ENCODE assay signal across 9 mouse cellular contexts in genomic region chr16:87263571-87263970, GRCm38 (mm10).
DNase-seq lines count a peak whose midpoint lies in the region; ATAC-seq lines count a peak whose summit lies in the region.
"Had no signal": no experiment of that assay in that cellular context is flagged by ENCODE, and none has a peak within 500 bp of the region (broad histone marks: within the 10 kb centered on the region; RNA-seq: fewer than 3 reads in every experiment).

No protein-coding gene starts in this region.

- H3K4me3 ChIP-seq in heart, embryonic 10.5 days: peak overlapping the region; percentile 15; the same call in 1 of the 2 replicates

- H3K36me3 ChIP-seq in heart, embryonic 10.5 days: no peaks in the 10 kb centered on the region

- no peaks in the 10 kb centered on the region for H3K9me3 ChIP-seq in heart, embryonic 10.5 days

- 18% methylated on average over 4 of the region's 4 CpGs for WGBS in heart, embryonic 10.5 days

- H3K27ac ChIP-seq in heart, embryonic 10.5 days: peak overlapping the region; percentile 85
- H3K27ac ChIP-seq: liver, embryonic 14.5 days had no signal

- peaks cover 27% of the 10 kb centered on the region for H3K4me1 ChIP-seq in heart, embryonic 10.5 days

- no peak for DNase-seq in frontal cortex, postnatal 36 days (ENCODE audit: low spot score in 2 of 2)
- peak; percentile 30 to 34 for DNase-seq in right cerebral cortex, postnatal 10 days (ENCODE audit: low spot score in 2 of 2)
- DNase-seq in right cerebral cortex, postnatal 4 days: no peak
- peak; percentile 92 for DNase-seq in heart, embryonic 10.5 days (ENCODE audit: low spot score)
- DNase-seq in skeletal muscle tissue, adult 2 months (ENCODE audit: low read depth, low spot score): peak; percentile 65
- no peak for DNase-seq in Muller cell, postnatal 12 days (ENCODE audit: inconsistent ontology term)

- peak; percentile 56 for ATAC-seq in frontal cortex, adult (ENCODE audit: low TSS enrichment)
- no peak for ATAC-seq in activated CD4-positive, CD25-positive, alpha-beta regulatory T cell, adult 4 months

- no peaks in the 10 kb centered on the region for H3K27me3 ChIP-seq in heart, embryonic 10.5 days (ENCODE audit: insufficient read depth, poor library complexity, severe bottlenecking)

Comparison
In these comparisons a context has a peak if more than half of its experiments do, and no peak if none do; other contexts are left out.
1. DNase-seq: peak in right cerebral cortex, postnatal 10 days (2 of 2), heart, embryonic 10.5 days (single experiment) and skeletal muscle tissue, adult 2 months (single experiment); none in frontal cortex, postnatal 36 days (0 of 2), right cerebral cortex, postnatal 4 days (single experiment) and Muller cell, postnatal 12 days (single experiment).